Mouse (Mus musculus): ENCODE measurements around the gene Ppp1r9a. TPM values are rescaled to one million over a fixed set of nuclear protein-coding genes. Genes with fewer than 3 reads are reported as not detected.

The Ppp1r9a gene
- total RNA-seq, 1 experiment from 2014 or later, result 43.4 TPM

- ATAC-seq (replicated peaks in 1 of 2; ENCODE audit: insufficient read depth in 1 of 2, low FRiP score in 2 of 2, low TSS enrichment in 1 of 2, low read depth in 1 of 2, poor library complexity in 2 of 2, severe bottlenecking in 2 of 2), result no peak
Observed at GRCm38 (mm10) chr6:5188036-5188435, 285.3 kb downstream of the Ppp1r9a start.

DNA sequence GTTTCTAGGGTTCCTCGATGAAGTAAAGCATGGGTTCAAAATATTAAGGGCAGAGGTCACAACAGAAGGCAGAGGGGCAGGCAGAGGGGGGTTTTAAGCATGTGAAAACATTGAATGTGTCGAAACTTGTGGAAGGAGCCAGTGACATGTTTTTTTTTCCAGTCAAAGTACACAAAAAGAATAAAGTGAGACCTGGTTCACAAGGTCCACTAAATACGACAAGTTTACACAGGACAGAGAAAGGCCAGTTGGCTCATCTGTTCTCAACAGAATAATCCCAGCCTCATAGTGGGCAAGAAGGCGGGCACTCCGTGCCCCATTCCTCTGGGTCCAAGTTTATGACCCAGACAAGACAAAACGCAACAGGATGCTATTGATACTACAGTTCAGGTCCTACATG, 286.2 kb downstream of the Ppp1r9a start:
- no peak for ATAC-seq (replicated peaks in 1 of 2; ENCODE audit: insufficient read depth in 1 of 2, low FRiP score in 2 of 2, low TSS enrichment in 1 of 2, low read depth in 1 of 2, poor library complexity in 2 of 2, severe bottlenecking in 2 of 2)

- no peak for ATAC-seq (replicated peaks in 1 of 2; ENCODE audit: insufficient read depth in 1 of 2, low FRiP score in 2 of 2, low TSS enrichment in 1 of 2, low read depth in 1 of 2, poor library complexity in 2 of 2, severe bottlenecking in 2 of 2)
Observed at GRCm38 (mm10) chr6:5189507-5189906, 286.8 kb downstream of the Ppp1r9a start.

- no peak for ATAC-seq (replicated peaks in 1 of 2; ENCODE audit: insufficient read depth in 1 of 2, low FRiP score in 2 of 2, low TSS enrichment in 1 of 2, low read depth in 1 of 2, poor library complexity in 2 of 2, severe bottlenecking in 2 of 2)
Observed at GRCm38 (mm10) chr6:5190761-5191160, 288.0 kb downstream of the Ppp1r9a start.

GRCm38 (mm10) chr6:5193693-5194092, 291.0 kb downstream of the Ppp1r9a start, which contains the start of gene Pon1:
Gene Pon1, minus strand, starts transcription at chr6:5193946.
- ATAC-seq (replicated peaks in 1 of 2; ENCODE audit: insufficient read depth in 1 of 2, low FRiP score in 2 of 2, low TSS enrichment in 1 of 2, low read depth in 1 of 2, poor library complexity in 2 of 2, severe bottlenecking in 2 of 2), result no peak

- ATAC-seq (replicated peaks in 1 of 2; ENCODE audit: insufficient read depth in 1 of 2, low FRiP score in 2 of 2, low TSS enrichment in 1 of 2, low read depth in 1 of 2, poor library complexity in 2 of 2, severe bottlenecking in 2 of 2), result no peak
Observed at GRCm38 (mm10) chr6:5198590-5198989, 295.9 kb downstream of the Ppp1r9a start.

GRCm38 (mm10) chr6:5199376-5199905, 296.7 kb downstream of the Ppp1r9a start:
- no peak for ATAC-seq (replicated peaks in 1 of 2; ENCODE audit: insufficient read depth in 1 of 2, low FRiP score in 2 of 2, low TSS enrichment in 1 of 2, low read depth in 1 of 2, poor library complexity in 2 of 2, severe bottlenecking in 2 of 2)

DNA sequence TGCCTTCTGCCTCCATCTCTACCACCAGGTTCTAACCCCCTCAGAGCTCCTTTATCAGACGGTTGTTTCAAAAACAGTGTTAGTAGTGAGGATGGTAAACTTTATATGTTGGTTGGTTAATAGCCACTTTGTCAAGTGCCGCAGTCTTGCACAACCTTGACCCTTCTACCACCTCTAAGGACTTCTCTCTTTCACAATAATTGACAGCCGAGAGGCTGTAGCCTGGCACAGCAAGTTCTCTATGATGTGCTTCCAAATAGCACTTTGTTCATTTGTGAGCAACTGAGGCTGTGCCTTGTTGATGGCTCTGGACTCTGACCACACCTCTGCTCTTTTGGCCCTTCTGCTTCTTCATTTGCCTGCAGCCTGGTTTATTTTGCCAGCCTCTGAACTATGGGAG, 297.2 kb downstream of the Ppp1r9a start:
- no peak; a peak in 1 of 4 replicates for ATAC-seq (replicated peaks in 1 of 2; ENCODE audit: insufficient read depth in 1 of 2, low FRiP score in 2 of 2, low TSS enrichment in 1 of 2, low read depth in 1 of 2, poor library complexity in 2 of 2, severe bottlenecking in 2 of 2)

GRCm38 (mm10) chr6:5207817-5208216, 305.1 kb downstream of the Ppp1r9a start:
- ATAC-seq (replicated peaks in 1 of 2; ENCODE audit: insufficient read depth in 1 of 2, low FRiP score in 2 of 2, low TSS enrichment in 1 of 2, low read depth in 1 of 2, poor library complexity in 2 of 2, severe bottlenecking in 2 of 2), result no peak; a peak in 1 of 4 replicates

Other genes with a start within 250 kb of the Ppp1r9a start
- gene Sgce, start 155.7 kb upstream of the Ppp1r9a start, total RNA-seq (2017), result 16.0 and 25.8 TPM in 2 replicates
- 0.05 and 0.19 TPM in 2 replicates for gene Peg10, start 155.6 kb upstream of the Ppp1r9a start, total RNA-seq (2017)

All from hematopoietic stem cell, adult 5-6 weeks (primary cell).